In genomic region chr1:190761786-190762185, GRCm38 (mm10) we compare ENCODE assay signal across 11 mouse cellular contexts.
A peak's percentile ranks its signal among the peaks of the same experiment; 100 is the strongest.
DNase-seq lines count a peak whose midpoint lies in the region; ATAC-seq and TF ChIP-seq lines count a peak whose summit lies in the region.
"Had no signal": no experiment of that assay in that cellular context is flagged by ENCODE, and none has a peak within 500 bp of the region (broad histone marks: within the 10 kb centered on the region; RNA-seq: fewer than 3 reads in every experiment).

No protein-coding gene starts in this region.

- WGBS in forebrain, embryonic 16.5 days = 35% methylated on average over 5 of the region's 5 CpGs
- 44% methylated on average over 5 of the region's 5 CpGs for WGBS in forebrain, embryonic 12.5 days
- 14% methylated on average over 5 of the region's 5 CpGs for WGBS in heart, postnatal 0 days

- no peak overlapping the region for H3K4me2 ChIP-seq in forebrain, embryonic 16.5 days (ENCODE audit: low read length)
- no peak overlapping the region for H3K4me2 ChIP-seq in forebrain, embryonic 12.5 days
- no peak overlapping the region for H3K4me2 ChIP-seq in heart, postnatal 0 days (ENCODE audit: low read depth, low read length)
- H3K4me2 ChIP-seq: intestine, embryonic 15.5 days had no signal

- TF ChIP-seq EP300 in heart, postnatal 0 days (IDR thresholded peaks at IDR 0.05; ENCODE audit: low read depth) = no peak

- no peaks in the 10 kb centered on the region for H3K27me3 ChIP-seq in forebrain, embryonic 16.5 days (replicated peaks; ENCODE audit: control insufficient read depth, insufficient read depth, low read length)
- H3K27me3 ChIP-seq in forebrain, embryonic 12.5 days = peaks cover 7% of the 10 kb centered on the region; the same call in 1 of the 2 replicates
- H3K27me3 ChIP-seq in heart, postnatal 0 days (ENCODE audit: control insufficient read depth, insufficient read depth, low read length) = no peaks in the 10 kb centered on the region
- H3K27me3 ChIP-seq: intestine, embryonic 15.5 days had no signal

- ATAC-seq in forebrain, embryonic 16.5 days = peak; percentile 59; the same call in 1 of the 2 replicates
- no peak for ATAC-seq in forebrain, embryonic 12.5 days (ENCODE audit: low FRiP score)
- ATAC-seq in heart, postnatal 0 days (ENCODE audit: insufficient read depth, low read depth) = no peak
- no peak for ATAC-seq in inflammation-experienced regulatory T-cells, adult 6 months
- ATAC-seq: intestine, embryonic 15.5 days had no signal

- no peak for DNase-seq in left cerebral cortex, adult 2 months (ENCODE audit: extremely low spot score in 1 of 2, low spot score in 2 of 2)
- no peak for DNase-seq in left cerebral cortex, postnatal 10 days (ENCODE audit: extremely low spot score in 1 of 2, low spot score in 2 of 2)
- peak; percentile 22 for DNase-seq in ES-CJ7 (ENCODE audit: low read depth, low spot score)
- peak; percentile 36 for DNase-seq in heart, postnatal 0 days (ENCODE audit: low spot score)
- no peak for DNase-seq in kidney, postnatal 14 days
- DNase-seq: cerebellum, adult 9-11 months; right cerebral cortex, postnatal 14 days had no signal

- no peak overlapping the region for H3K4me3 ChIP-seq in forebrain, embryonic 16.5 days (replicated peaks; ENCODE audit: low read length)
- no peak overlapping the region for H3K4me3 ChIP-seq in forebrain, embryonic 12.5 days (replicated peaks)
- no peak overlapping the region for H3K4me3 ChIP-seq in left cerebral cortex, adult 2 months
- no peak overlapping the region for H3K4me3 ChIP-seq in heart, postnatal 0 days (ENCODE audit: low read depth, low read length)
- H3K4me3 ChIP-seq: intestine, embryonic 15.5 days had no signal

- TF ChIP-seq CTCF in left cerebral cortex, adult 2 months (IDR thresholded peaks at IDR 0.05) = peak; percentile 32
- TF ChIP-seq CTCF in heart, postnatal 0 days (IDR thresholded peaks at IDR 0.05; ENCODE audit: low read depth) = peak; percentile 28

- H3K4me1 ChIP-seq in forebrain, embryonic 16.5 days (replicated peaks; ENCODE audit: control insufficient read depth, insufficient read depth, low read length) = peaks cover 6% of the 10 kb centered on the region
- H3K4me1 ChIP-seq in forebrain, embryonic 12.5 days = peaks cover 11% of the 10 kb centered on the region; the same call in 1 of the 2 replicates
- H3K4me1 ChIP-seq in heart, postnatal 0 days (ENCODE audit: control insufficient read depth, insufficient read depth) = peaks cover 3% of the 10 kb centered on the region; the same call in 1 of the 2 replicates
- H3K4me1 ChIP-seq: intestine, embryonic 15.5 days had no signal

- no peak overlapping the region for H3K27ac ChIP-seq in forebrain, embryonic 16.5 days (ENCODE audit: low read length)
- H3K27ac ChIP-seq in forebrain, embryonic 12.5 days = no peak overlapping the region
- H3K27ac ChIP-seq in left cerebral cortex, adult 2 months = no peak overlapping the region
- no peak overlapping the region for H3K27ac ChIP-seq in heart, postnatal 0 days (ENCODE audit: low read depth)
- H3K27ac ChIP-seq: intestine, embryonic 15.5 days had no signal

- H3K9me3 ChIP-seq in forebrain, embryonic 16.5 days (ENCODE audit: control insufficient read depth, low read length) = peaks cover 3% of the 10 kb centered on the region; the same call in 1 of the 2 replicates
- H3K9me3 ChIP-seq in forebrain, embryonic 12.5 days = 0 out of 2 replicates have a peak, but pooled peaks cover 6% of the 10 kb centered on the region
- H3K9me3 ChIP-seq in heart, postnatal 0 days (replicated peaks; ENCODE audit: control insufficient read depth, low read length) = no peaks in the 10 kb centered on the region
- H3K9me3 ChIP-seq: intestine, embryonic 15.5 days had no signal

- H3K36me3 ChIP-seq in forebrain, embryonic 16.5 days (ENCODE audit: control insufficient read depth, insufficient read depth) = no peaks in the 10 kb centered on the region
- no peaks in the 10 kb centered on the region for H3K36me3 ChIP-seq in forebrain, embryonic 12.5 days (replicated peaks)
- H3K36me3 ChIP-seq in heart, postnatal 0 days (replicated peaks; ENCODE audit: control insufficient read depth, insufficient read depth, low read length) = no peaks in the 10 kb centered on the region
- H3K36me3 ChIP-seq: intestine, embryonic 15.5 days had no signal

- no peak overlapping the region for H3K9ac ChIP-seq in forebrain, embryonic 16.5 days (replicated peaks; ENCODE audit: low read depth, low read length)
- H3K9ac ChIP-seq in forebrain, embryonic 12.5 days = no peak overlapping the region
- no peak overlapping the region for H3K9ac ChIP-seq in heart, postnatal 0 days (replicated peaks; ENCODE audit: low read depth, low read length)
- H3K9ac ChIP-seq: intestine, embryonic 15.5 days had no signal

- intact Hi-C loops in left cerebral cortex, adult 2 months (cut with DNase I) = loop anchor here (10.0 kb wide), 1 partner anchor 717 kb away; no protein-coding TSS in a partner anchor
- intact Hi-C loops in left cerebral cortex, postnatal 10 days (cut with DNase I) = no loop called here

Comparison
In these comparisons a context has a peak if more than half of its experiments do, and no peak if none do; other contexts are left out.
1. DNase-seq: peak in ES-CJ7 (single experiment) and heart, postnatal 0 days (single experiment); none in left cerebral cortex, adult 2 months (0 of 2), left cerebral cortex, postnatal 10 days (0 of 2) and kidney, postnatal 14 days (single experiment).